Mouse (Mus musculus) heart, embryonic 14.5 days (tissue): ENCODE data around the gene Dmrtc1c2. TPM values are rescaled to one million over a fixed set of nuclear protein-coding genes. Genes with fewer than 3 reads are reported as not detected.
"Not testable (repeated sequence)": the region's sequence is repeated elsewhere in the genome, so short reads cannot be mapped to it uniquely, and the experiment has no call there.

Source experiments
- ATAC-seq: fragments of 200-750 bp; cut with Nextera tagmentation; 2 replicates; pipeline ENCODE4 v1.8.0; 2017; ENCODE audit warnings: low read depth, moderate TSS enrichment; ENCODE audit not compliant: insufficient number of reproducible peaks, insufficient read depth, low FRiP score
- H3K27ac ChIP-seq, 2 experiments: fragments of 200-500 bp in 1 of 2; fragments of 300-500 bp in 1 of 2; sonication (generic) in 1 of 2; replicated peaks in 1 of 2; 2 replicates each; pipeline ENCODE4 v1.5.1; 2012 to 2014; ENCODE audit warnings: low read depth in 2 of 2, low read length in 2 of 2, control low read depth in 1 of 2, mild to moderate bottlenecking in 1 of 2, mixed read lengths in 1 of 2; ENCODE audit not compliant: control insufficient read depth in 1 of 2, insufficient read depth in 1 of 2
- H3K27me3 ChIP-seq: fragments of 300-500 bp; sonication (generic); 2 replicates; pipeline ENCODE4 v1.6.1; 2014; ENCODE audit warnings: mild to moderate bottlenecking, low read length, control low read depth; ENCODE audit not compliant: control insufficient read depth, insufficient read depth
- H3K36me3 ChIP-seq: fragments of 300-500 bp; sonication (generic); 2 replicates; pipeline ENCODE4 v1.6.1; 2014; ENCODE audit warnings: mild to moderate bottlenecking, control low read depth, low read length, mixed read lengths; ENCODE audit not compliant: control insufficient read depth, insufficient read depth
- H3K4me1 ChIP-seq, 2 experiments: fragments of 200-500 bp in 1 of 2; fragments of 300-500 bp in 1 of 2; sonication (generic) in 1 of 2; 2 replicates each; pipeline ENCODE4 v1.6.1; 2012 to 2014; ENCODE audit warnings: low read length in 2 of 2, control low read depth in 1 of 2, mixed read lengths in 1 of 2; ENCODE audit not compliant: control insufficient read depth in 2 of 2, insufficient read depth in 2 of 2
- H3K4me2 ChIP-seq: fragments of 300-500 bp; sonication (generic); 2 replicates; pipeline ENCODE4 v1.6.1; 2014; ENCODE audit warnings: mild to moderate bottlenecking, low read length
- H3K4me3 ChIP-seq, 2 experiments: fragments of 200-500 bp in 1 of 2; fragments of 300-500 bp in 1 of 2; sonication (generic) in 1 of 2; 2 replicates each; pipeline ENCODE4 v1.5.1; 2012 to 2014; ENCODE audit warnings: low read length in 2 of 2, mild to moderate bottlenecking in 2 of 2, control low read depth in 1 of 2, low read depth in 1 of 2, moderate library complexity in 1 of 2; ENCODE audit not compliant: control insufficient read depth in 1 of 2, insufficient read depth in 1 of 2
- H3K9ac ChIP-seq: fragments of 300-500 bp; sonication (generic); 2 replicates; pipeline ENCODE4 v1.6.1; 2014; ENCODE audit warnings: mild to moderate bottlenecking, low read length
- H3K9me3 ChIP-seq: fragments of 300-500 bp; sonication (generic); 2 replicates; pipeline ENCODE4 v1.6.1; 2016; ENCODE audit warnings: low read length, control low read depth; ENCODE audit not compliant: control insufficient read depth
- WGBS: fragments of 180-500 bp; shearing (Covaris S2); extraction: QIAGEN DNeasy Blood & Tissue Kit; methylation state at CpG from one replicate; pipeline ENCODE4 v1.1.7; 2014; 5-methylcytosine and 5-hydroxymethylcytosine counted together
- polyA plus RNA-seq: library from polyadenylated mRNA; unstranded; fragments of >200 nt; fragmentation: Nextera tagmentation; extraction: Ambion mirVana; gene quantifications from 2 replicates; pipeline ENCODE4 v1.2.1, GENCODE M21; 2014

The Dmrtc1c2 gene
- not detected in 2 replicates for polyA plus RNA-seq

DNA sequence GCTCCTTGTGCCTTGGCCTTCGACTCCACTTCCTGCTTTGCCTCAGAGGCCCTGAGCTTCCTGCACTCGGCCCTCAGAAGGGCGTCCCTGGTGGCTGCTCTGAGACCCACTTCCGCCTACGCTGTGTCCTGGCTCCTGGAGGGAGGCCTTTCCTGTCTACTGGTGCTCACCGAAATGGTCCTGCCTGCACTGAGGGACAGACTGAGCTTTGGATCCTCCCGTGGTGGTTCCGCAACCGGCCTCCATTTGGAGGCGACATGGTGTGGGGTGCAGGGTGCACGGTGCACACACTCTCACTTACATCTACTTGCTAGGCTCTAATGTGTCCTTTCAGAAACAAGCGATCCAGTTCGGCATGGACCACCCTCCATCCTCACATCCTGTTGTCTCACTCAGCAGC lies at the start of gene Dmrtc1c2:
Dmrtc1c2 (minus strand) TSS at position 101 of the 400 bp plus-strand sequence.
- not testable (repeated sequence) for H3K36me3 ChIP-seq, H3K27ac ChIP-seq, ATAC-seq, H3K9me3 ChIP-seq, H3K27me3 ChIP-seq, H3K9ac ChIP-seq, H3K4me2 ChIP-seq, H3K4me1 ChIP-seq, H3K4me3 ChIP-seq
- no CpG with 5 or more reads among the region's 13 CpGs for WGBS

DNA sequence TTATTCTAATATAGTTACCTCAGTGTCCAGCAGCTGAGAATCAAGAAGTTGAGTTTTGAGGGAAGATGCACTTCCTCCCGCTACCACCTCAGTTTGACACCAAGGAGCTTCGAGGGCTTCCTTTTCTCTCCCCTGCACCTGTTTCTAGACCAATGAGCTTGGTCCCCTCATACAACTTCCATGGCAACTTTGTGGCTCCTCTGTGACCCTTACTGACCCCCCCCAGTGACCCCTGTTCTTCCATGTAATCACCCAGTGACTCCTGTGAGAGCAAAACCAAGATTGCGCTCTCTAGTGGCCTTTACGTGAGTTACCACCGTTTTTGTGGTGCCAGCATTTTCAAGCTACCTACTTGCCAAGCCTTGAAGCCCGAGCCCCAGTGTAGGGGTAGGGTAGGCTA lies 13.5 kb upstream of the Dmrtc1c2 start, which contains the start of gene 1700031F05Rik:
1700031F05Rik (minus strand) TSS at position 101 of the 400 bp plus-strand sequence.
- Histone ChIP-seq H3K9ac (no peak within 1 kb of the TSS), H3K9me3 (no peaks in the 10 kb centered on the region), H3K4me3 (no peak within 1 kb of the TSS), H3K27me3 (no peaks in the 10 kb centered on the region), H3K4me2 (no peak within 1 kb of the TSS), H3K27ac (no peak within 1 kb of the TSS), H3K4me1 (no peaks in the 10 kb centered on the region), H3K36me3 (no peaks in the 10 kb centered on the region)
- ATAC-seq: no peak
- 79% methylated on average over 5 of the region's 6 CpGs for WGBS

DNA sequence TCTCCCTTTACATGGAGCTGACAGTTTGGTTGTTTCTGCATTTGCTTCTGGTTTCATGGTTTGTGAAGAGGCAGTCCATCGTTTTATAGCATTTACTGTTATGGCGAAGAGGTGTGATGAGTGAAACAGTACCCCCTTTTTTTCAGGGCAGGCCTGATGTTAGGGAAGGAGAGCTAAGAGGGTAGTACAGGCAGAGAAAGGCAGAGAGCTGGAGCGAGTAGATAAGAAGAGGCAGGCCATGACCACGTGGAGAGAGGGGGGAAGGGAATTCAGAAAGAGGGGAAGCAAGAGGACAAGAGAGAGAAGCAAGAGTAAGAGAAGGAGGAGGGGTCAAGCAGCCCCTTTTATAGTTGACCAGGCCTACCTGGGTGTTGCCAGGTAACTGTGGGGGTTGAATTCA lies 42.1 kb downstream of the Dmrtc1c2 start:
- Histone ChIP-seq H3K27ac (no peak overlapping the region), H3K27me3 (no peaks in the 10 kb centered on the region), H3K4me1 (no peaks in the 10 kb centered on the region), H3K36me3 (no peaks in the 10 kb centered on the region), H3K4me2 (no peak overlapping the region), H3K9me3 (no peaks in the 10 kb centered on the region), H3K4me3 (no peak overlapping the region), H3K9ac (no peak overlapping the region)
- ATAC-seq: no peak
- 44% methylated on average over 4 of the region's 4 CpGs for WGBS

DNA sequence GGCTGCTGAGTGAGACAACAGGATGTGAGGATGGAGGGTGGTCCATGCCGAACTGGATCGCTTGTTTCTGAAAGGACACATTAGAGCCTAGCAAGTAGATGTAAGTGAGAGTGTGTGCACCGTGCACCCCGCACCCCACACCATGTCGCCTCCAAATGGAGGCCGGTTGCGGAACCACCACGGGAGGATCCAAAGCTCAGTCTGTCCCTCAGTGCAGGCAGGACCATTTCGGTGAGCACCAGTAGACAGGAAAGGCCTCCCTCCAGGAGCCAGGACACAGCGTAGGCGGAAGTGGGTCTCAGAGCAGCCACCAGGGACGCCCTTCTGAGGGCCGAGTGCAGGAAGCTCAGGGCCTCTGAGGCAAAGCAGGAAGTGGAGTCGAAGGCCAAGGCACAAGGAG lies 51.8 kb downstream of the Dmrtc1c2 start, which contains the start of gene Dmrtc1c1:
Dmrtc1c1 (plus strand) TSS at position 301 of the 400 bp plus-strand sequence.
- not testable (repeated sequence) for H3K4me3 ChIP-seq, H3K27me3 ChIP-seq, ATAC-seq, H3K9me3 ChIP-seq, H3K4me2 ChIP-seq, H3K4me1 ChIP-seq, H3K9ac ChIP-seq, H3K27ac ChIP-seq, H3K36me3 ChIP-seq
- 80% methylated on average over 2 of the region's 14 CpGs for WGBS

Other genes with a start within 250 kb of the Dmrtc1c2 start
- gene Phka1, start 210.4 kb downstream of the Dmrtc1c2 start, polyA plus RNA-seq: 12.6 and 14.0 TPM in 2 replicates
- gene Gm3880, start 167.6 kb downstream of the Dmrtc1c2 start, polyA plus RNA-seq: not detected in 2 replicates
- gene Gm9112, start 147.0 kb downstream of the Dmrtc1c2 start, polyA plus RNA-seq: not detected in 2 replicates
- not detected in 2 replicates for gene Dmrtc1b, start 146.8 kb downstream of the Dmrtc1c2 start, polyA plus RNA-seq
- not detected in 2 replicates for gene Dmrtc1c1, start 51.7 kb downstream of the Dmrtc1c2 start, polyA plus RNA-seq
- gene 1700031F05Rik, start 13.4 kb upstream of the Dmrtc1c2 start, polyA plus RNA-seq: not detected in 2 replicates
- 0.49 and 0.63 TPM in 2 replicates for gene Dmrtc1a, start 54.1 kb upstream of the Dmrtc1c2 start, polyA plus RNA-seq
- gene 1700011M02Rik, start 54.3 kb upstream of the Dmrtc1c2 start, polyA plus RNA-seq: not detected in 2 replicates
- not detected in 2 replicates for gene 1700018G05Rik, start 73.8 kb upstream of the Dmrtc1c2 start, polyA plus RNA-seq